Mouse (Mus musculus) left cerebral cortex, postnatal 25 days (tissue): ENCODE results near the gene Dpp6. TPM values are rescaled to one million over a fixed set of nuclear protein-coding genes. Genes with fewer than 3 reads are reported as not detected.

Experiments used
- DNase-seq, 2 experiments: peaks; one replicate each; pipeline ENCODE4 v3.0.0; 2022; ENCODE audit warnings: low spot score in 2 of 2, mixed read lengths in 1 of 2
- intact Hi-C: fragments of 180-260 bp; cut with DNase I; formaldehyde crosslinking; loops from one replicate; pipeline ENCODE4 v1.15.1; 2025
- total RNA-seq, 2 experiments: library from RNA; stranded (reverse); gene quantifications; 2 replicates each; pipeline ENCODE4 v1.2.3; 2021

The Dpp6 gene
- total RNA-seq, 2 experiments from 2014 or later, result 183 to 184 TPM

DNA sequence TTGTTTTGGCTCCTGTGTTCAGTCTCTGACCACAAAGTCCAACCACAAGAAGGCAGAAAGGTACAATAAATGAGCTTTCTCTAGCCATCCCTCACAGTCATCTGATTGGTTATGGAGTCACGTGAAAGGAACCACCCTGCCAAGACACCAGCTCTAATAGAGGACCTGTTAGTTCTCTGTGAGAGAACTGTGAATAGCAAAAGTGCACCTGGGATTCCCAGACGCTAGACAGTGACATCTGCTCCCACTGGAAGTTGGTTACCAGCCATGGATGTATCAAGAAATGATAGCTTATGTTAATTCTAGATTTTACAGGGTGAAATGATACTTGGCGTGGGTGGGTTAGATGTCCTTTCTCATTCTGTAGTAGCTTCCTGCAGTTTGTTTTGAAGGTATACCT, 338.7 kb downstream of the Dpp6 start:
- intact Hi-C loops, result no loop called here
- DNase-seq, result no peak

DNA sequence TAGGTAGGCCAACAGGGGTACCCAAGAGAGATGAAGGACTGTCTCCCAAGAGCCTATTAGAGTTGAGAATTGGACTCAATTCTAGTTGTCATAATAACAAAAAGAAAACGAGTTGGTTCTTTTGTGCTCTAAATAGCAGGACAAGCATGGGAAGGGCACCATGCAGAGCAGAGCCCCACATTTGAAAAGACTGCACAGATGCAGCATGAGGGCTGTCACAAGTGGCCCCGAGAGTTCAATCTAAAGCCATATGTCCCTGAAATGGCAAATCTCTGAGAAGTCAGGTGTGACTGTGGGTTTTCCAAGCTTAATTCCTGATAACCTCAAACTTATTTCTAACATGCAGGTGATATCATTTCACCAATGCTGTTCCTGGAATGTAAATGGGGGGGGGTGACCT, 339.4 kb downstream of the Dpp6 start:
- no peak for DNase-seq
- intact Hi-C loops, result no loop called here

DNA sequence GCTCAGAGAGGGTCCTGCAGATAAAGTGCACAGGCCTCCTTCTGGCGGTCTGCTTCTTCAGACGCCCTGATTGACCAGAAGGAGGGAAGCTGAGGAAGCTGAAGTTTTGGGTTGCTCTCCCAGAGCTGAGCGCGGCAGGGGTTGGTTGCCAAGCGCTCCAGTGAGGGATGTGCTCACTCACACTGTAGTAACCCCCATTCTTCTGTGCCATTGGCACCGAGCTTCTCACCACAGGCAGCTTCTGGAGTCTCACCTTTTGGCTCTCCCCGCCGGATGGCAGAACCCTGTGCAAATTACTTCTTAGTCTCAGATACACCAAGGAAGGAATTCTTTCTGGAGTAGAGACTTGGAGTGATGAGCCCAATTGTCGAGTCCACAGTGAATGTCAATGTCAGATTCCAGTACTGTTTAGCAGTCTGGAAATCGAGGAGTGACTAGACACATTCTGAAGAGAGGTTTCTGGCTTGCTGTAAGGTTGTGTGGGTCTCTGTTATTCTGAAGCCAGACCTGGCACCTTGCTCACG, 344.2 kb downstream of the Dpp6 start:
- intact Hi-C loops, result no loop called here
- no peak for DNase-seq

DNA sequence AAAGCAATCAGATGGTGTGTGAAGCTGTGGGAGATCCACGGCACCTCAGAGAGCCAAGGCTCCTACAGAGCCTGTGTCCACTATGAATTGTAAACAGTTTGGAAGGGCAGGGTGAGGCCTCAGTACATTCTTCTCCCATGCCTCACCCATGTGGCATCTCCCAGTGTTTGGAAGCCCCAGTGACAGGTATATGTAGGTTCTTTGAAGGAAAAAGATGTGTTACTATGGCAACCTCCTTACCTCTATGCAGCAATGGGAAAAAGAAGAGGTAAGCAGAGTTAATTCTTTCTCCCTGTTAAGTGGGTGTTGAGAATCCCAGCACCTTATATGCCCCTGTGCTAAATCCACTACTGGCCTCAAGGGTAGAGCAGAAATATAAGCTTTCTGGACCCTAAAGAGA, 351.5 kb downstream of the Dpp6 start:
- no peak for DNase-seq
- intact Hi-C loops, result no loop called here

DNA sequence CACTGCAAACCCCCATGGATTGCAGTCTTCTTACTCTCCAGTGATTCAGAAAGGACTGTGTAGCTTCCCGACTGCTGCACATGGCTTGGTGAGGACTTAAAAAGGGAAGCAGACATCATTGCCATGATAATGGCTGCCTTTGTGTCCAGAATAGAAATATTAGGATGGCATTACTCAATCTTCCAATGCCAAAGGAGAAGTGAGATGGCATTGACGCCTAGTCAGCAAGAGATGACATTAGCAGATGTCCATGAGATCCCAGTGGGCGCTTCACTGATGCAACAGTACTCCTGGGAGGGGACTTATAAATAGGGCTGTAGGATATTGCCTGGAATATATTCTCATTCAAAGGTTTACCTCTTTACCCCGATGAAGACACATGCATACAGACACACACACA, 368.0 kb downstream of the Dpp6 start:
- intact Hi-C loops, result no loop called here

DNA sequence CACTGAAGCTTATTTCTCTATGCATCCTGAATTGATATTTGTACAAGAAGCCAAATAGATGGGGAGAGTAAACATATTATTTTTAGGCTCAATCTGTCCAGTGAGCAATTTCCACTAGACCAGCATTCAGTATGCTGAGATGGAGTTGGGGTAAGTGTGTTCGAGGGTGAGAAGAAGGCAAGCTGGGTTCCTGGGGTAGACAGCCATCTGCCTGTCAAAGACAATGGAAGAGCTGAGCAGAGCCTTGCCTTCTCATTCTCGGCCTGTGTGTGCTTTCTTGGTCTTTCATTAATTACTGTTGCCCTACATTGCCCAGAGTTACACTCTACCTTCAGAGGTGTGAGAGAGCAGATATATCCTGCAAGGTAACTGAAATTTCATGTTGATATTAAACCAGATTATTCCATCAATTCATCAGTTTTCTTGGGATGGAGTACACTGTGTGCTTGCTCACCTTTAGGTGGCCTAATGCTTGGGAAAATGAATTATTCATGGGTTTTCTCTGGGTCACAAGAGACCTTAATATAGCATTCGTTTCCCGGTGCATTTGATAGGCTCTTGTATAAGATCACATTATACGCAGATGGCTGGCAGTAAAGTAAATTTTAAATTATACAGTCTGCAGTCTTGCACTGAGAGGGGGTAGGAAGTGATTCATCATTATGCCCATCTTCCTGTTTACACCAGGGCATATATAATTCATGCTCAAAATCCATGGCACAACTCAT, 374.4 kb downstream of the Dpp6 start:
- intact Hi-C loops, result no loop called here
- peak in 1 of 2 experiments; percentile 23 for DNase-seq

More for the DNA sequence above, 368.0 kb downstream of the Dpp6 start:
- DNase-seq, result no peak

DNA sequence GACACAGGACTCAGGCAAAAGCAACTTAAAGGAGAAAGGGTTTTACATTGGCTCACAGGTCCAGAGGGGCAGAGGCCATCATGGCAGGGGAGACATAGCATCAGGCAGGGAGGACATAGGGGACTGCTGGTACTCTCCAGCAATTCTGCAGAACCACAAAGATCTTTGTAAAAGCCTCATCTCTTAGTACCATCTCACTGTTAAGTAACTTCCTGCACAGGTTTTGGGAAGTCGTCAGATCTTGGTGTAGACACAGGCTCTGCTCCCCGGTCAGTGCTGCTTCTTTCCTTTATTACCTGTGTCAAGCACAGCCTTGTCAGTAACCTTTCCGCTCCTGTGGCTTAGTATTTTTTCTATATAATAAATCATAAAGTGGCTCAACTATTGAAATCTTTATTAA, 377.2 kb downstream of the Dpp6 start:
- intact Hi-C loops, result no loop called here
- DNase-seq, result no peak

DNA sequence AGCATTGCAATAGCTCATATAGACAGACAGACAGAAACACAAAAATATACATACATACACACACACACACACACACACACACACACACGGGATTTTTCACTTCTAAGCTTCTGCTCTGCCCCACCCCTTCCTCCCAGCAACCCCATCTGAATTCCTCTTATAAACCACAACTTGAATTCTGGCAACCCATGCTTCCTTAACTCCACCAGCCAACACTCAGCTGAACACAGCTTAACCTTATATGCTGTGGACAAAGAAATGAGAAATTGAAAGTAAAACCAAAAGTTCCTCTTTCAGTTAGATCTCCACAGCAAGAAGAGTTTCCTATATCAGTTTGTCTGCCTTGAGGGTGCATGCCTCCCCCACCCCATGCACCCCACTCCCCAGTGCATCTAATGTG, 378.0 kb downstream of the Dpp6 start:
- intact Hi-C loops, result no loop called here
- no peak for DNase-seq

DNA sequence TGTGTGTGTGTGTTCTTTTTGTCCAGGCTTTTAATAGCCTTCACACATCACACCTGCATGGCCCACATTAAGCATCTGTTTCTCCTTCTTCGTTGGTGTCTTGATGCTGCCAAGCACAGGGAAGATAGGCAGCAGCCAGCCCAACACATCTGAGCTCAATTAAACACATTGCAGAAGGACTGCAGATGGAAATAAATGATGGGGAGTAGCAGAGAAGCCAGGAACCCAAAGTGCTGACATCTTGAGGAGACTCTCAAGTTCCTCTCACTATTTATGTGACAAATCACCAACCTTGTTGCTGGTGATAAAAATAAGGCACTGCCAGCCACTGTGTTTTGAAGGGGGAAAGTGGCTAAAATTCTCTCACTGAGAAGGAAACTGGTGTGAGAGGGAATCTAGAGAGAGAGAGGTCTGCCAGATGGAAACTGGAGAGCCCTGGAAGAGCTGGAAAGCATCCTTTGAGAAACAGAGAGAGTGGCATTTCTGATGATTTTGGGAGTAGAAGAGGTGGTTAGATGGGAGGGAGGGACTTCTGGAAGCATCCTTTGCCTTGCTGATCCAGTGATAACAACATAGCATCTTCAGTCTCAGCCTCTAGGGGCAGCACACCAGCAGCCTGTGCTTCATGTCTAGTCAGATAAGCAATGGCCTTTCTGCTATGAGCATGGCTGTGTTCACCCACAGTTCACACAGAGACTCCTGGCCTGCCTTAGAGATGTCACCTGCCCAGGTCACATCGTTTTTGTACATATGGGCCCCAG, 383.8 kb downstream of the Dpp6 start:
- peak; percentile 45 to 84 for DNase-seq
- intact Hi-C loops, result loop anchor here (2.0 to 5.0 kb wide), 2 partner anchors 118 to 124 kb away; no protein-coding TSS in a partner anchor

DNA sequence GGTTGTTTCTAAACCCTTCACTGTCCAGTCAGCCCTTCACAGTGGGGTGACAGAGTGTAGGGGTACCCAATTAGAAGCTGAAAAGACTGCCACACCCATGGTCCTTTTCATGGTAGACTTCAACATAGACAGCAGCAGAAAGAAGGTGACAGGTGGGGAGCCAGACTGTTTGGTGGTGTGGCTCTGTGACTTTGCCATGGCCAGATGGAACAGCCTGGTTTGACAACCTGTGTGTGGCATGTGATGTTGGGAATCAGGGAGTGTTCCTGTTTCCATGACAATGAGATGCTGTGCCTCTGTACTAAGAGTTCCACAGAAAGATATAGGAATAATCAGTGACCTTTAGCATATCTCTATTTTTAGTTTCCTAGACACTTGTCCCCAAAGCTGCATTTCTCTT, 386.1 kb downstream of the Dpp6 start:
- peak in 1 of 2 experiments; percentile 17 for DNase-seq
- intact Hi-C loops, result loop anchor here (5.0 kb wide), 1 partner anchor 121 kb away; no protein-coding TSS in a partner anchor

DNA sequence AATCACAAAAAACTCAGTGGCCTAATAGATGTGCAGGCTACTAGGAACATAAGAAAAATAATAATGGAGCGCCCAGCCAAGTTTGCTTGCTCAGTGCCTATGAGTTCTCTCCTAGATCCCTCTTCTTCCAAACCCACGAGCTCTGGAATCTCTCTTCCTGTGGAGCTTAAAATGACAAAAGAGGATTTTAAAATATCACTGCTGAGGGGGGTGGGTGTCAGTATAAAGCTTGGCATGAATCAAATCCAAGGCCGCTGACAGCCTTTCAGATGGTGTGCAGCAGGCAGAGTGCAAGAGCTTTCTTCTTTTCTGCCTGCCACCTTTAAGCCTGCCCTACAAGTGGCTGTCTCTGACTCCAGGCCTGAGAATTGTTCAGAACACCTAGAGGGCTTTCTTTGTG, 387.7 kb downstream of the Dpp6 start:
- DNase-seq, result peak in 1 of 2 experiments; percentile 79
- intact Hi-C loops, result loop anchor here (2.0 to 5.0 kb wide), 2 partner anchors 58 to 122 kb away; no protein-coding TSS in a partner anchor

DNA sequence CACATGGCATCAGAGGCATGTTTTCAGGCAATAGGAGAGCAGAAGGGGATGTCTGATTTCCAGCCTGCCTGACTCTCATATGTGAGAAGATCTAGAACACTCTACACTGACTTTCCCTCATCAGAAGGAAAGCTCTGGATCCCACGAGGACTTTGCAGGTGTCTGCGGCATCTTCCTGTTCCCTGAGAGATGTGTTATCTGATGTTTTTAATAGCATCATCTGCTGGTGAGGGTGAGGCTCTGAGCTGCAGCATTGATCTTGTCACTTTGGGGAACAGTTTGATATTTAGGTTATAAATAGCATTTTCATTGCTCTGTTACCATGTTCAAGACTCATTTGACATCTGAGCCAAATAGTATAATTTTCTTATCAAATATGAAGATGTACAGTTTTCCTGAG, 388.8 kb downstream of the Dpp6 start:
- intact Hi-C loops, result loop anchor here (2.0 kb wide), 1 partner anchor 57 kb away; no protein-coding TSS in a partner anchor
- no peak for DNase-seq

DNA sequence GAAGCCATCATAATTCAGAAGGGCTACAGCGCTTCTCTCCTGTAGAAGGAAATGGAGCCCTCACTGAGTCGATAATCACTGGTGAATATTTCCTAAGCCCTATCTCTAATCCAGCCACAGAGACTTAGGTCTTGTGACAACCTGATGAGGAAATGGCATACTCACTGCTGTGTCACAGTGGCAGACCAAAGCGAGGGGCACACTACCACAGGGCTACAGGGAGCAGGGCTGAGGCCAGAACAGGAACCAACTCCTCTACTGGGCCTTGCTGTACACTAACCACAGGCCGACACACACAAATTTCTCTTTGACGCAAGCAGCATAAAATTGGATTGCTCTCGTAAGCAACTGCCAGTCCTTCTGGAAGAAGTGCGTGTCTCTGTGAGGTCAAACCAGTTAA, 389.2 kb downstream of the Dpp6 start:
- no peak for DNase-seq
- intact Hi-C loops, result no loop called here

DNA sequence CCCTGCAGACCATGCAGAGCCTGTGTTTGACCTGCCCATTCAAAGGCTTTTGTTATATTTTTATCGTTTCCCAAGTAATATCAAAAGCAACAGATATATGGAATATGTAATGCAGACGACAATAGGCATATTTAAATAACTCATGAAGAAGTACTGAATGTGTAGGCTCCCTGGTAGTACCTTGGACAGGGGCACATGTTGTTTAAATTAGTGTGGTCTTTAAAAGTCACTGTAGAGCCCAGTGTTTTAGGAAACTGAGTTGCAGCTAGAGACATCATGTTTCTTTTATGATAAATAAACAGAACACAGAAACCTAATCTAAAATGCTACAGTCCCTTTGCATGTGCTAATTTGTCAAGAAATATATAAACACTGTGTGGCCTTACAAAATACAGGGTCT, 403.1 kb downstream of the Dpp6 start:
- intact Hi-C loops, result no loop called here

DNA sequence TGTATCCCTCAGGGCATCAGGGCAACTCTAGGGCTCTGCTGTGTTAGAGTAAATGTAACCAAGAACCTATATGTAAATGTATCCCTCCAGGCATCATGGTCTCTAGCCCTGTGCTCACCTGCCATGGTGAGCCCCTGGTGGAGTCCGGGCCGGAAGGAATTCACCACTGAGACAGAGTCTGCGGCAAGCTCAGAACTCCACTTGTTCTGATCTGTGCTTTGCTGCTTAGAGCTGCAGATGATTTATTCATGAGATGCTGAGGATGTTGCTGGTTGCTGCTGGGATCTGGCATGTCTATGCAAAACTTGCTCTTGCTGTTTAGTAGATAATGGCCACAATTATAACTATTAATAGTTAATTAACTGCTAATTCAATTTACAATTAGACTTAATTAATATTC, 425.1 kb downstream of the Dpp6 start:
- DNase-seq, result no peak
- intact Hi-C loops, result no loop called here

More for the DNA sequence above, 403.1 kb downstream of the Dpp6 start:
- no peak for DNase-seq

DNA sequence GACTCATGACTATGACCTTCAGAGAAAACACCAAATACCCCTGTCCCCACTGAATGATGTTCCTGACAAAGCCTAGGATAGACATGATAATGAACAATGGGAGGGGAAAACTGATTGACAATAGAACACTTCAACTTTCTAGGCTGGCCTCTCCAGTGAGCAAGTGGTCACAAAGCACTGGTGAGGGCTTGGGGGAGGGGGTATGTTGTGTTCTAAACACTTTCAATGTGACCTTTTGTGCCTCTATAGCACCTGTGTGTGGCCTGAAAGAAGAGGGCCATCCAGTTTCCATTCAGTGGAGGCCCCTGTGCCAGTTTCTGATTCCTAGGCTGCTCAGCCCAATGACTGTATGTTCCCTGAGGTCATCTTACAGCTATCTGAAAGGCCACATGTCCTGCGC, 426.2 kb downstream of the Dpp6 start:
- intact Hi-C loops, result no loop called here
- DNase-seq, result no peak

DNA sequence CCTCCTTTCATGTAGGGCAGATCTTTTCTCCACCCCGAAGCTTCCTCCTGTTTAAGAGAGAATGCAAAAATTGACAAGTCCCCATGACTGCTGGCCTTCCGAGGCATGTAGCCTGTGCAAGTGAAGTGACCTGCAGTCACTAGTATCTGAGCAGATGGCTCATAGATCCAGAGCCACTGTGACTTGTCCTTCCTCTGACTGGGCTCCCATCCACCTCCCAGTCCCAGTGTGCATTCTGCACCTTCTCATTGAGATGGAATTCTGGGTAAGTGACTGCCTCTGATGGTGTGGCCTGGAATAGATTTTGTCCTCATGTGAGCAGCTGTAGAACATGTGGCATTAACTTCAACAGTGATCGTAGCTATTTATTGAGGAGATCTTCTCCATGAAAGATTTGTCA, 430.8 kb downstream of the Dpp6 start:
- no peak for DNase-seq
- intact Hi-C loops, result no loop called here

DNA sequence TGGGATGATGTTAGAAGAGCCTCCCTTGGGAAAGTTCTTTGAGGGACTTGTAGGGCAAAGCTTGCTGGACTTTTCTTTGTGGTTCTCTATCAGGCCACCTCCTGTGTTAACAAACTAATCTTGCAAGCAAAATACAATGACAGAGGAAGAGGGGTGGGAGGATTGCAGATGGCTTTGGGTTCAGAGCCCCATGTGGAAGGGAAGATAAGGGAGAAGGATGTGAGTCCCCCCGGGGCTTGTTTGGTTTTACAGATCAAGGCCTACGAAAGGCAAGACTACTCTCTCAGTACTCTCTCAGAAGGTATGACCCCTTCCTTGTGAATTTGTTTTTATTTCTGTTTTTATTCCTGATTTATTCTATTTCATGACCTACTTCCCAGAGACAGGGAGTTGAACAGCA, 431.7 kb downstream of the Dpp6 start:
- intact Hi-C loops, result no loop called here
- no peak for DNase-seq

DNA sequence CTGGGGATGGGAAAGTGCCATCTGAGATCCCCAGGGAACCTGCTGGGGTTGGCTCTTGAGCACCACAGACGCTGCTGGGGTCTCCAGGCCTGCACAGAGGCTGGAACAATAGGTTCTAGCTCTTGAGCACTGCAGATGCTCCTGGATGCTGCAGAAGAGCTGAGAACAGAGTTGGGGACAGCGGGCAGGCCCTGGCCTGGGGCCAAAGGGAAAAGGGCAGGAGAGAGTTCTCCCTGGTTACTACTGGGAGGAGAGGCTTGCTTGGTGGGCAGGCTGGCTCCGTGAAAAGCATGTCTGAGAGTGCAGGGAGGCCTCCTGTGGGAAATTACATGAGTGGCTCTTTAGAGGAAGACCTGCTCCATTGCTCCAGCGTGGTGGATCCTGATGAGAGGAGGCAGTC, 432.9 kb downstream of the Dpp6 start:
- intact Hi-C loops, result no loop called here
- DNase-seq, result no peak

DNA sequence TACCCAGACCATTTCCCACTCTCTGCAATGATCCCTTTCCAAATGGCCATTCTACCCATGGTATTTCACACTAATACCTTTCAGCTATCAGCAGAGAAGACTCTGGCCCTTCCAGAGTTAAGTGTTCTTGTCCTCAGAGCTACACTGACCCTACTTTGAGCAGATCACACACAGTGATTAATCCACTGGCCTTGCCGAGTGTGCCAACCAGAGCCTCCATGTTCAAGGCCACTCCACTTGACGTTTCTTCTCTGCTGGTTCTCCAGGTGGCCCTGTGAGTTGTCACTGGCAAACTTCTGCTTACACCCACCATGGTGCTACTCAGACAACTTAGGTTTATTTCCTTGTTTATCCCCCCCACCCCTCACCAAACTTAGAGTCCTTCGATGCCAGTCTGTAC, 433.9 kb downstream of the Dpp6 start:
- intact Hi-C loops, result no loop called here
- no peak for DNase-seq

DNA sequence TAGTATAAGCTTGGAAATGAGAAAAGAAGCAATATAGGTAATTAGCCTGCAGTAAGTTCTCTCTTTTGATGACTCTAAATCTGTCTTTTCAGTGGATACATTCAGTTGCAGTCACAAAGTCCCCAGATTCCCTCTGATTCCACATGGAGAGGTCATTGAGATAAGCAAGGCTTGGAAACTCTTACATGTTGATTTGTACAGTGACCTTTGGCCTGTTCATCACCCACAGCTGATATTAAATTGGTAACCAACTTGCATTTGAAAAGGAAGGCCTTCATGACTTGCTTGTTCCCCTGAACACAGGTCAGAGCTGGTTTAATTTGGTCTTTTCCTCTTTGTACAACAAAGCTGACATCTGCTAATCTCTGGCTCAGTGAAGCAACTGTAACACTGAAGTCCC, 434.4 kb downstream of the Dpp6 start:
- intact Hi-C loops, result no loop called here
- DNase-seq, result no peak
